In the genomic region with DNA sequence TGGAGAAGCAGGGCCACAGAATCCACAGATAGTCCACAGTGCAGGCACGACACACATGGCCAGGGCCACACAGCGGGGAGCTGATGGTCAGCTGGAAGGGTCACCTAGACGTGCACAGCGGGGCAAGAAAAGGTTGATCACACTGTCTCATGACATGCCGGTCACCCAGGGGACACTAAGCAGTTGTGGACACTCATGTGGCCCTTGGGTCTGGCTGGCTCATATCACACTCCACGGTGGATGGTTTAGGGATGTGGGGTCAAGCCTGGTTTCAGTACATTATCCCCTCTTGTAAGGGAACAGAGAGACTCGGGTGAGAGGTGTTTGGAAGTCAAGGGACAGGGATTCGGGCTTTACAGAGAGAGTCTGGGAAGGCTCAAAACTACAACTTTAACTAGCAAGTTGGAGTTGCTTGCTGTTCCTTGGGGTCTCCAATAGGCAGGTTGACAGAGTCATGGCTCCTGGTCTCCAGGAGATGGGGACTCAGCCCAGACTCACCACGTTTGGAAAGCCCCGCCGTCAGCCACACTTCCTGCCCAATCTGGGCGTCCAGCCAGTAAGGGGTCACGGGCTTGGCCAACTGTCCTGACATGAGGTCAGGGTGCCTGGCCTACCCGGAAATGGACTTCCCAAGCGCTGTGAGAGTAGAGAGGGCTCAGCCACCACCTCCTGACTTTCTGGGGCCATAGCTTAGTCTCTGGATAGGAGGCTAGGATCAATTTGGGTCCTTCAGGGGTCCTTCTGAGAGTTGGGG, we compare ENCODE assay signal across 8 mouse cellular contexts. TPM values are rescaled to one million over a fixed set of nuclear protein-coding genes. Genes with fewer than 3 reads are reported as not detected.
DNase-seq lines count a peak whose midpoint lies in the region; ATAC-seq lines count a peak whose summit lies in the region.

No protein-coding gene starts in this region.

- H3K9me3 ChIP-seq in hindbrain, embryonic 14.5 days (ENCODE audit: control insufficient read depth, low read length) = no peaks in the 10 kb centered on the region
- no peaks in the 10 kb centered on the region for H3K9me3 ChIP-seq in neural tube, embryonic 15.5 days (replicated peaks)

- H3K9ac ChIP-seq in hindbrain, embryonic 14.5 days = no peak overlapping the region
- no peak overlapping the region for H3K9ac ChIP-seq in neural tube, embryonic 15.5 days (replicated peaks)

- intact Hi-C loops in heart, postnatal 14 days (cut with DNase I) = no loop called here

- ATAC-seq in hindbrain, embryonic 14.5 days (ENCODE audit: low FRiP score) = no peak
- no peak for ATAC-seq in neural tube, embryonic 15.5 days (ENCODE audit: low FRiP score)

- 82% methylated on average over 15 of the region's 15 CpGs for WGBS in hindbrain, embryonic 14.5 days
- 84% methylated on average over 15 of the region's 15 CpGs for WGBS in neural tube, embryonic 15.5 days

- no peaks in the 10 kb centered on the region for H3K27me3 ChIP-seq in hindbrain, embryonic 14.5 days (ENCODE audit: control insufficient read depth, insufficient read depth, low read length)
- H3K27me3 ChIP-seq in neural tube, embryonic 15.5 days (replicated peaks) = no peaks in the 10 kb centered on the region

- H3K36me3 ChIP-seq in hindbrain, embryonic 14.5 days (replicated peaks; ENCODE audit: control insufficient read depth, insufficient read depth) = peaks cover 35% of the 10 kb centered on the region
- H3K36me3 ChIP-seq in neural tube, embryonic 15.5 days = peaks cover 31% of the 10 kb centered on the region

- H3K4me1 ChIP-seq in hindbrain, embryonic 14.5 days (replicated peaks; ENCODE audit: control insufficient read depth, insufficient read depth, low read length) = no peaks in the 10 kb centered on the region
- H3K4me1 ChIP-seq in neural tube, embryonic 15.5 days = no peaks in the 10 kb centered on the region

- H3K4me3 ChIP-seq in hindbrain, embryonic 14.5 days (replicated peaks; ENCODE audit: low read length) = no peak overlapping the region
- H3K4me3 ChIP-seq in neural tube, embryonic 15.5 days (replicated peaks) = no peak overlapping the region

- no peak overlapping the region for H3K4me2 ChIP-seq in hindbrain, embryonic 14.5 days (replicated peaks)
- H3K4me2 ChIP-seq in neural tube, embryonic 15.5 days = no peak overlapping the region

- H3K27ac ChIP-seq in hindbrain, embryonic 14.5 days = no peak overlapping the region
- no peak overlapping the region for H3K27ac ChIP-seq in neural tube, embryonic 15.5 days (replicated peaks)

- DNase-seq in layer of hippocampus, adult 11-12 months (ENCODE audit: low spot score) = peak; percentile 71
- DNase-seq in layer of hippocampus, postnatal 25 days (ENCODE audit: extremely low spot score in 1 of 2, low spot score in 1 of 2) = no peak
- peak; percentile 85 to 86 for DNase-seq in adrenal gland, postnatal 36 days
- peak; percentile 81 to 90 for DNase-seq in heart, postnatal 14 days
- DNase-seq in lung, postnatal 10 days = peak; percentile 94
- no peak for DNase-seq in B cell, adult 2 months
- no peak for DNase-seq in hindbrain, embryonic 14.5 days (ENCODE audit: low spot score)

RNA-seq across cellular contexts. Expression of gene Pdgfa, which starts 20.4 kb away (rescaled TPM):
- 10 to 100 TPM; 42.3 to 45.8 TPM for total RNA-seq in layer of hippocampus, postnatal 25 days (2021)
- 10 to 100 TPM; 31.1 to 34.3 TPM for total RNA-seq in adrenal gland, postnatal 36 days (2021)
- 10 to 100 TPM; 25.6 to 27.9 TPM for total RNA-seq in heart, postnatal 14 days (2021)
- 24.7 and 30.1 TPM in 2 replicates for polyA plus RNA-seq in hindbrain, embryonic 14.5 days (2014; fragmentation: Nextera tagmentation; extraction: Ambion mirVana)
- polyA plus RNA-seq in neural tube, embryonic 15.5 days (2015; fragmentation: Nextera tagmentation; extraction: Ambion mirVana) = 28.2 and 35.1 TPM in 2 replicates

Comparison
In these comparisons a context has a peak if more than half of its experiments do, and no peak if none do; other contexts are left out.
1. DNase-seq: peak in layer of hippocampus, adult 11-12 months (single experiment), adrenal gland, postnatal 36 days (2 of 2), heart, postnatal 14 days (2 of 2) and lung, postnatal 10 days (single experiment); none in layer of hippocampus, postnatal 25 days (0 of 2), B cell, adult 2 months (0 of 2) and hindbrain, embryonic 14.5 days (single experiment).